Mouse (Mus musculus): Measurements from ENCODE around the gene A530016L24Rik.

- TF ChIP-seq POLR2A (IDR thresholded peaks at IDR 0.05; ENCODE audit: insufficient read depth, low read depth, low read length) (0 out of 2 replicates have a peak, but pooled peaks have one; percentile 3), CTCF (IDR thresholded peaks at IDR 0.05) (no peak)
These were observed 287 bp downstream of the A530016L24Rik start for GRCm38 (mm10) chr12:112489535-112489934.

Measured in heart, adult 2 months (tissue).